Mouse (Mus musculus) layer of hippocampus, postnatal 14 days (tissue): ENCODE measurements at regions not wholly inside any gene's neighbourhood (a gene's known extent, or its start where the extent isn't known, plus 50 kb on each side); places are given as distances from the start of the nearest gene placed in this dataset.

Source experiments
- DNase-seq, 2 experiments: peaks; one replicate each; pipeline ENCODE4 v3.0.0; 2021 to 2022; ENCODE audit warnings: low spot score in 2 of 2, mixed read lengths in 1 of 2

- DNase-seq, result no peak
These were observed 196.0 kb upstream of the Elavl2 start for GRCm38 (mm10) chr4:91596619-91597018.

- no peak for DNase-seq
These were observed 195.2 kb upstream of the Elavl2 start for GRCm38 (mm10) chr4:91595766-91596165.

- peak in 1 of 2 experiments; percentile 66 for DNase-seq
These were observed 189.2 kb upstream of the Elavl2 start for GRCm38 (mm10) chr4:91589779-91590178.

- DNase-seq, result no peak
These were observed 187.0 kb upstream of the Elavl2 start for GRCm38 (mm10) chr4:91587541-91588059.

- no peak for DNase-seq
These were observed 182.4 kb upstream of the Elavl2 start for GRCm38 (mm10) chr4:91583035-91583434.

GRCm38 (mm10) chr4:91557452-91557851, 156.9 kb upstream of the Elavl2 start:
- no peak for DNase-seq

- no peak for DNase-seq
These were observed 156.4 kb upstream of the Elavl2 start for GRCm38 (mm10) chr4:91556959-91557358.

GRCm38 (mm10) chr4:91524367-91524766, 123.8 kb upstream of the Elavl2 start:
- DNase-seq, result no peak

- no peak for DNase-seq
These were observed 111.0 kb upstream of the Elavl2 start for GRCm38 (mm10) chr4:91511543-91511942.

- DNase-seq, result no peak
These were observed 109.4 kb upstream of the Elavl2 start for GRCm38 (mm10) chr4:91509937-91510336.

- no peak for DNase-seq
These were observed 102.7 kb upstream of the Elavl2 start for GRCm38 (mm10) chr4:91503273-91503672.

- peak in 1 of 2 experiments; percentile 3 for DNase-seq
These were observed 81.4 kb upstream of the Elavl2 start for GRCm38 (mm10) chr4:91481863-91482475.
